Mouse (Mus musculus) testis, adult 10 weeks (tissue): ENCODE results near the gene Ssu72. TPM values are rescaled to one million over a fixed set of nuclear protein-coding genes. Genes with fewer than 3 reads are reported as not detected.

Experiments used
- polyA plus RNA-seq: library from polyadenylated mRNA; stranded (reverse); fragments of 350-450 nt; fragmentation: Illumina TruSeq; extraction: RNeasy Lipid Tissue Mini Kit (QIAGEN cat#74804); gene quantifications from one replicate; pipeline ENCODE4 v1.2.3, GENCODE M21; 2014; ENCODE audit warnings: low read depth, low replicate concordance

Gene Ssu72
- polyA plus RNA-seq: 45.1 TPM

GRCm38 (mm10) chr4:155704721-155705591, at the start of gene Ssu72:
Gene Ssu72, plus strand, starts transcription at chr4:155704800.

GRCm38 (mm10) chr4:155668689-155669597, 35.7 kb upstream of the Ssu72 start, which contains the start of gene Mib2:
Gene Mib2, minus strand, starts transcription at chr4:155669198.

GRCm38 (mm10) chr4:155694111-155694481, 10.5 kb upstream of the Ssu72 start, which contains the start of gene Fndc10:
Gene Fndc10, plus strand, starts transcription at chr4:155694342.

GRCm38 (mm10) chr4:155734350-155734941, 29.8 kb downstream of the Ssu72 start, which contains the start of gene Tmem240:
Gene Tmem240, plus strand, starts transcription at chr4:155734800.

GRCm38 (mm10) chr4:155760613-155761355, 56.2 kb downstream of the Ssu72 start, which contains the start of gene Atad3a:
Gene Atad3a, minus strand, starts transcription at chr4:155761093.

GRCm38 (mm10) chr4:155774280-155774754, 69.7 kb downstream of the Ssu72 start, which contains the start of gene Vwa1:
Gene Vwa1, minus strand, starts transcription at chr4:155774698.

Other genes starting within 250 kb of the Ssu72 start
- gene Tmem52, start 235.7 kb upstream of the Ssu72 start, polyA plus RNA-seq: not detected
- gene Gnb1, start 213.4 kb upstream of the Ssu72 start, polyA plus RNA-seq: 78.4 TPM
- 20.0 TPM for gene Nadk, start 142.4 kb upstream of the Ssu72 start, polyA plus RNA-seq
- 5.4 TPM for gene Slc35e2, start 103.4 kb upstream of the Ssu72 start, polyA plus RNA-seq
- 73.4 TPM for gene Cdk11b, start 79.9 kb upstream of the Ssu72 start, polyA plus RNA-seq
- not detected for gene Gm10563, start 59.4 kb upstream of the Ssu72 start, polyA plus RNA-seq
- gene Mmp23, start 51.4 kb upstream of the Ssu72 start, polyA plus RNA-seq: 0.27 TPM
- gene Mib2, start 35.6 kb upstream of the Ssu72 start, polyA plus RNA-seq: 1.5 TPM
- not detected for gene Fndc10, start 10.5 kb upstream of the Ssu72 start, polyA plus RNA-seq
- not detected for gene Tmem240, start 30.0 kb downstream of the Ssu72 start, polyA plus RNA-seq
- 1.5 TPM for gene Atad3a, start 56.3 kb downstream of the Ssu72 start, polyA plus RNA-seq
- 0.57 TPM for gene Vwa1, start 69.9 kb downstream of the Ssu72 start, polyA plus RNA-seq
- 1.7 TPM for gene Tmem88b, start 81.1 kb downstream of the Ssu72 start, polyA plus RNA-seq
- gene Ankrd65, start 85.6 kb downstream of the Ssu72 start, polyA plus RNA-seq: not detected
- gene Mrpl20, start 98.1 kb downstream of the Ssu72 start, polyA plus RNA-seq: 131 TPM
- 32.1 TPM for gene Ccnl2, start 107.7 kb downstream of the Ssu72 start, polyA plus RNA-seq
- gene Aurkaip1, start 126.5 kb downstream of the Ssu72 start, polyA plus RNA-seq: 6.5 TPM
- 91.8 TPM for gene Mxra8, start 134.9 kb downstream of the Ssu72 start, polyA plus RNA-seq
- gene Dvl1, start 142.6 kb downstream of the Ssu72 start, polyA plus RNA-seq: 6.2 TPM
- 0.18 TPM for gene Tas1r3, start 158.6 kb downstream of the Ssu72 start, polyA plus RNA-seq
- 60.8 TPM for gene Cptp, start 164.6 kb downstream of the Ssu72 start, polyA plus RNA-seq
- 2.4 TPM for gene Ints11, start 164.7 kb downstream of the Ssu72 start, polyA plus RNA-seq
- 0.56 TPM for gene Pusl1, start 187.0 kb downstream of the Ssu72 start, polyA plus RNA-seq
- 1.0 TPM for gene Acap3, start 187.0 kb downstream of the Ssu72 start, polyA plus RNA-seq
- 156 TPM for gene Ube2j2, start 239.0 kb downstream of the Ssu72 start, polyA plus RNA-seq